Mouse (Mus musculus) embryonic stem cell, embryonic (primary cell): ENCODE results near the gene Akip1.

Source experiments
- CTCF ChIA-PET, 4 experiments: fragments of 300-600 bp in 2 of 4; fragments of 350-600 bp in 2 of 4; sonication (Branson Sonifier 250); formaldehyde crosslinking; loops; one replicate each; lab custom pipeline; 2022; ENCODE audit warnings: inconsistent platforms in 2 of 4; lab: Charles Lee
- POLR2A ChIA-PET, 4 experiments: fragments of 300-600 bp in 2 of 4; fragments of 350-600 bp in 2 of 4; sonication (Branson Sonifier 250); formaldehyde crosslinking; loops; one replicate each; lab custom pipeline; 2022; ENCODE audit warnings: antibody characterized with exemption in 4 of 4, inconsistent platforms in 1 of 4; lab: Charles Lee

Gene Akip1

DNA sequence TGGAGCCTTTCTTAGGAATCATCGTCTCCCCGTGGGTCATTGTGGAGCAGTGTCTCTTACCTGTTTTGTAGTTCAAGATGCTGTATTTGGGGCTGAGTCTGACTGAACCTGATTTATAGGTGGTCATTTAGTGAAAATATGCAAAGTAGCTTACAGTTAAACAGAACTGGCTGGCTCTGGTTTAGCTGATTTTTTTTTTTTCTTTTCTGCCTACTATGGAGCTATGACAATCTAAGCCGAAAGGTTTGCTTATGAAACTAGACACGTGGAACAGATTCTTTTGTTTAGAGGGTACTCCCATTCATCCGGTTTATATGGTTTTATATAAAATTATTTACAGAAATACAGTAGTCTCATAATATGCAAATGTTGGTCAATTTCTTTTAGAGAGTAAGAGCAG is 28.1 kb downstream of the Akip1 start, which contains the start of gene Ascl3:
TSS of gene Ascl3 (minus strand) at position 101 of the 400 bp plus-strand sequence.
- ChIA-PET CTCF (no interaction called here), POLR2A (interaction anchor here in 2 of 4 experiments (0.6 to 0.9 kb wide), 5 partner anchors 8 to 206 kb away, joined by 3 to 4 read pairs (median 3); partner anchors contain the start of genes BC051019 (in 1 of the 2) and Tmem9b (in 1 of the 2))

DNA sequence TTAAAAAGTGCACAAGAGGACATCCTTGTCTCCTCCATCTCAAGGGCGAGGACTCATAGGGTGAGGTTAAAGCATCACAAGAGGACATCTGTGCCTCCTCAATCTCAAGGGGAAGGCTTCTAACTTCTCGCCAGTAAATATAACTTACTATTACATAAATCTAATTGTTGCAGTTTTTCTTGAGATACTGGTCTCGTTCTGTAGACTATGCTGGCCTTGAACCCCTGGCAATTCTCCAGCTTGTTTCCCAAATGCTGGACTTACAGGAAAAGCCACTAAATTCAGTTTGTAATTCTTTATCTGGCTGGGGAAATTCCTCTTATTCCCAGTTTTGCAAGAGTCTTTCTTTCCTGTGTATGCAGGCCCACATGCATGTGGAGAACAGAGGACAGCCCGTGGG is 31.3 kb downstream of the Akip1 start:
- POLR2A ChIA-PET: no interaction called here
- CTCF ChIA-PET: no interaction called here

DNA sequence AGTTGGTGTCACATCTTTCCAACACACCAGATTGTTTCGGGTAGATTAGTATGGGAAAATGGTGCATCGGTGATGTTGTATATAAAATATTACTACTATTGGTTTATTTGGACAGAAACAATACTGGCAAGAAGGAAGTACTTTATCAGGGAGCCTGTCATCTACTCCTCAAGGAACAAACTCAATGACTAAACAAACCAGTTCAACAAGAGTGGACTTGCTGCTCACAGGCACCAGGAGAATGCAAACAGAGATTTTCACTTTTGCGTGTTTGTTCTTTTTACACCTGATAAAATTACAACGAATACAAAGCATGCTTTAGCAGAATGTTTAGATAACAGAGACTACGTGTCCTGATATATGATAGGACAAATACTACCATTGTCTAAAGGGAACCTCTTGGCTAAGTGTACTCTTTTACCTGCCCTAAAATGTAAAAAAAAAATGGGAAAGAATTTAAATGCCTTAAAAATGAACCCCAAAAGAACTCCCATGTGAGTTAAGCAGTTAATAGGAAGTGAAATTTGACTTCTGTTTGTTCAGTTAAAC is 36.4 kb downstream of the Akip1 start:
- ChIA-PET POLR2A (no interaction called here), CTCF (no interaction called here)

DNA sequence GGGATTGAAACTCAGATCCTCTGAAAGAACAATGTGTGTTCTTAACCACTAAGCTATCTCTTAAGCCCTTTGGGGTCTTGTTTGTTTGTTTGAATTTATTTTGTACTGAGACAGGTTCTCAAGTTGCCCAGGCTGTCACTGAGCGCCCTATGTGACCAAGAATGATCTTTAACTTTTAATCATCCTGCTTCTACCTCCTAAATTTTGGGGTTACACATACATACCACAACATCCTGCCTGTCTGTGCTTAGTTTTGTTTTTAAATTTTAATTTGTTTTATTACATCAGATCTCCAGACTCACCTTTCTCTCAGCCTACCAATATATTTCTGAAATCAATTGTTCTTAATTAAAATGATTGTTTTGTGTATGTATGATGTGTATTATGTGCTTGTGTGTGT is 37.6 kb downstream of the Akip1 start:
- ChIA-PET CTCF (no interaction called here), POLR2A (interaction anchor here in 1 of 4 experiments (1.3 kb wide), 1 partner anchor 37 kb away, joined by 3 read pairs; the partner anchor contains the start of genes Akip1 and St5)

DNA sequence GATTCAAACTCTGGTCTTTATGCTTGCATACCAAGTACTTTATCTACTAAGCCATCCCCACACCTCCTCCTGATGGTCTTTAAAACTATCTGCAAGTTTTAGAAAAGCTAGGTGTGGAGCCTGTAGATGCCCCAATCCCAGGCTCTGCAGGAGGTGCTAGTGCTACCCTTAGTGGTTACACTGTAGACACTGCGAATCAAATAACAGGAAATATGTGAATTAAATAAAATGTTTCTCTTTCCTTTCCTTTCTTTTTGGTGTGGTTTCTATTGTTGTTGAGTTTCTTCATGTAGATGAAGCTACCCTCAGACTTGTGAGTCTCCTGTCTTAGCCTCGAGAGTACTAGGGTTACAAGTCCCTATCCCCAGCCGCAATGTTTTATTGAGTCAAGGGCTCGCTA is 38.2 kb downstream of the Akip1 start:
- POLR2A ChIA-PET: interaction anchor here in 1 of 4 experiments (1.0 to 1.3 kb wide), 2 partner anchors 8 to 38 kb away, joined by 3 read pairs; partner anchors contain the start of genes Akip1 and St5
- CTCF ChIA-PET: no interaction called here

GRCm38 (mm10) chr7:109747747-109748146 is 44.3 kb downstream of the Akip1 start:
- ChIA-PET CTCF (interaction anchor here in 1 of 4 experiments (0.6 kb wide), 1 partner anchor 15 kb away, joined by 12 read pairs; no protein-coding TSS in a partner anchor), POLR2A (interaction anchor here in 2 of 4 experiments (0.6 to 2.5 kb wide), 8 partner anchors 14 to 238 kb away, joined by 3 to 12 read pairs (median 3); no protein-coding TSS in a partner anchor)

DNA sequence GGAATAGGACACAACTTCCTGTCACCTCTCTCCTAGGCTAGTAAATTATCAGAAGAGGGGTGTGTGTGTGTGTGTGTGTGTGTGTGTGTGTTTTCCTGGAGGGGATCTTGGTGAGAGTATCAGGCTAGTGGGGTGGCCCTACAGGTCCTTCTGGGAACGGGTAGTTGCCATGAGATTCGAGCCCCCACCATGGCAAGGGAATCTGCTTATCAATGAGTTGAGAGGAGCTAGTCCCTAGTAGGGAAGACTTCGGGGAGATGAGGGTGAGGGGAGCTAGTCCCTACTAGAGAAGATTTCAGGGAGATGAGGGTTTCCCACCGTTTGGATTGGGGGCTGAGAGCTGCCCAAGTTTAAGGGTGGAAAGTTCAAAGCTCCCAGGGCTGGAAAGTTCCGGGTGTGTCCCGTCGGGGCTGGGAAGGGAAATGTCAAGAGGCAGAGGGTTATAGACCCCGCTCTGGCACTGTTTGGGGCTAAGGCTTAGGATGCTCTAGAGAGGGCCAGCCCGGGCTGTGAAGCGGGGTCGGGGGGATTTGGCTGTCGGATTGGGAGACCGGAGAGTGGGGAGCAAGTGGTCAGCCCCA is 48.0 kb downstream of the Akip1 start:
- CTCF ChIA-PET: interaction anchor here in 3 of 4 experiments (0.5 to 1.4 kb wide), 5 partner anchors 14 to 137 kb away, joined by 3 to 10 read pairs (median 3); no protein-coding TSS in a partner anchor

DNA sequence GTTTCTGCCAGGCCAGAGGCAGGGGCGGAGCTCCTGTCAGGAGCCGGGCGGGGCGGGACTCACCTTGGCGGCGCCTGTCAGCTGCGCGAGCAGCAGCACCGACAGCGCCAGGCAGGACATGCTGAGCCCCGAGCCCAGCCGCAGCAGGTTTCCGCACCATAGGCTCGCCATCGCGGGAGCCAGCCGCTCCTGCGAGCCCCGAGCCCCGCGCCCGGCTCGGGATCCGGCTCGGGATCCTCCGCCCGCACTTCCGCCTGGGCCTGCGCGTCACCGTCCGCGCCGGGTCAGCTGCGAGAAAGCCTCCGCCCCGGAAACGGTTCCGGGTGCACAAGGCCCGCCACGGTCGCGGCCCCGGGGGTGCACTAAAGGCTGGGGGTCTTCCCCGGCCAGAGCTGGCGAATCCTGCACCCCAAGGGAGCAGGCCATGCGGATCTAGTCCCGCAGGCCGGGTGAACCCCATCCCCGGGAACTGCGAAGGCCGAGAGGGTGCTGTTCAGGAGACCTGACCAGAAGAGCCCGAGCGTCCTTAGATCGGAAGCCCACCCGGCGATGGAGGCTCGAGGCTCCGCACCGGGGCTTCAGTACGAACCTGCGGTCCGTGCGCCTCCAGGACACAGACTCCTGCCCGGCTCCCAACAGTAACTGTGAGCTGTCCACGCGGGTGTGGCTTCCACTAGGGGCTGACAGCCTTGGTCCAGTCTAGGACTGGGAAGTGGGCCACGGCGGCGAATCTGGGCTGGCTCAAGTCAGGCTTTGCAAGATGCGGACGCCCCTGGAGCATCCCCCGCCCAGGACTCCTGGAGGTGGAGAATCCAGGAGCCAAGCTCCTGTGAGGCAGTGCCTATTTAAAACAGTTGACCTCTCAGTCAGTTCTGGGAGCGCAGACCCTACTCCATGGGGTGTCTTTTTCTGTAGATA is 48.8 kb downstream of the Akip1 start, which contains the start of gene Tmem9b:
TSS of gene Tmem9b (minus strand) at position 868 of the 918 bp plus-strand sequence.
- CTCF ChIA-PET: interaction anchor here (0.5 to 1.4 kb wide), 7 partner anchors 13 to 140 kb away, joined by 3 to 10 read pairs (median 3); no protein-coding TSS in a partner anchor
- POLR2A ChIA-PET: interaction anchor here in 3 of 4 experiments (0.5 to 2.2 kb wide), 40 partner anchors 10 to 1392 kb away, joined by 3 to 18 read pairs (median 3); partner anchors contain the start of genes Akip1 (in 2 of the 3), Nrip3 (in 2 of the 3), Rpl27a (in 2 of the 3) and St5 (in 2 of the 3)

More for the DNA sequence above, 48.0 kb downstream of the Akip1 start:
- POLR2A ChIA-PET: interaction anchor here in 3 of 4 experiments (0.5 to 2.2 kb wide), 36 partner anchors 10 to 310 kb away, joined by 3 to 18 read pairs (median 3); partner anchors contain the start of genes Akip1 (in 2 of the 3), Nrip3 (in 2 of the 3), Rpl27a (in 2 of the 3) and St5 (in 2 of the 3)

DNA sequence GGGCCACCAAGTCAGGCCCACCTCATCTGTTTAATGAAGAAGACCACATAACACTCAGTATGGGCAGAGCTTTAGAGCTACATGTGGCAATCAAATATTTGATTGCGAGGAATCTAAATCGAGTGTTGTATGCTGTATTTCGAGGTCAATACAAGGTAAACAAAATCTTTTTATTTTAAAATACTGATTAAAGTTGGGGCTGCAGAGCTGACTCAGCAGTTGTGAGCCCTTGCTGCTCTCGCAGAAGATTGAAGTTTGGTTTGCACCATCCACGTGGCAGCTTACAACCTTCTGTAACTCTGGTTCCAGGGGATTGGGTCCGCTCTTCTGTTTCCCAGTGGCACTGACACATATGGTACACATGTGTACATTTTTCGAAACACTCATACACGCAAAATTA is 50.5 kb downstream of the Akip1 start:
- CTCF ChIA-PET: no interaction called here

GRCm38 (mm10) chr7:109756291-109756690 is 52.8 kb downstream of the Akip1 start:
- POLR2A ChIA-PET: interaction anchor here in 1 of 4 experiments (0.6 kb wide), 1 partner anchor 126 kb away, joined by 3 read pairs; no protein-coding TSS in a partner anchor
- CTCF ChIA-PET: no interaction called here

More for the DNA sequence above, 50.5 kb downstream of the Akip1 start:
- POLR2A ChIA-PET: no interaction called here
